Mouse (Mus musculus): Measurements from ENCODE around the gene Tcf7l1. TPM values are rescaled to one million over a fixed set of nuclear protein-coding genes. Genes with fewer than 3 reads are reported as not detected.

Gene Tcf7l1
- total and polyA plus RNA-seq, 2 experiments from 2014 or later: 3.1 to 5.8 TPM

GRCm38 (mm10) chr6:72631700-72632099, 157.4 kb downstream of the Tcf7l1 start:
- ATAC-seq (ENCODE audit: low FRiP score) (no peak; the same call in none of the 2 replicates), DNase-seq (ENCODE audit: low spot score) (no peak)
- Histone ChIP-seq H3K4me3 (ENCODE audit: low read depth, low read length) (no peak overlapping the region), H3K27ac (ENCODE audit: low read depth, low read length) (no peak overlapping the region), H3K9me3 (ENCODE audit: low read length) (no peaks in the 10 kb centered on the region), H3K9ac (replicated peaks; ENCODE audit: low read length, poor library complexity, severe bottlenecking) (no peak overlapping the region), H3K4me2 (ENCODE audit: low read depth, low read length, poor library complexity, severe bottlenecking) (no peak overlapping the region), H3K36me3 (ENCODE audit: insufficient read depth, low read length) (no peaks in the 10 kb centered on the region; the same call in 1 of the 2 replicates), H3K4me1 (ENCODE audit: insufficient read depth, low read length) (no peaks in the 10 kb centered on the region), H3K27me3 (ENCODE audit: insufficient read depth, low read length) (no peaks in the 10 kb centered on the region)
- TF ChIP-seq CTCF (IDR thresholded peaks at IDR 0.05): no peak
- 65% methylated on average over 6 of the region's 6 CpGs for WGBS

DNA sequence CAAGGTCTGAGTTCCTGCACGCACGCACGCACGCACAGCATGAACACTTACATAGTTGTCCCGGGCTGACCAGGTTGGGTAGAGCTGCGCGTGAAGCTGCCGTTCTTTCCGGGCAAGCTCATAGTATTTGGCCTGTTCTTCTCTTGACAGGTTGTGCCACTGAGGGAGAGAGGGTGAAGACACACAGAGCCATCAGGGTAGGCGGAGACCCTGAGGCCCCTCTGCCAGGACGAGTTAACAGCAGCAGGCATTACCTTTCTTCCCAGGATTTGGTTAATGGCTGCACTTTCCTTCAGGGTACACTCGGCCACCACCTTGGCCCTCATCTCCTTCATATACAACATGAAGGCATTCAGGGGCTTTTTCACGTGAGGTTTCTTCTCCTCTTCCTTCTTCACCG, 158.1 kb downstream of the Tcf7l1 start:
- no peak overlapping the region for H3K27ac ChIP-seq (ENCODE audit: low read depth, low read length)
- no peak for TF ChIP-seq CTCF (IDR thresholded peaks at IDR 0.05)
- no peak for DNase-seq (ENCODE audit: low spot score)
- 94% methylated on average over 14 of the region's 14 CpGs for WGBS
- ATAC-seq (ENCODE audit: low FRiP score): no peak
- H3K36me3 ChIP-seq (ENCODE audit: insufficient read depth, low read length): no peaks in the 10 kb centered on the region; the same call in 1 of the 2 replicates
- H3K4me1 ChIP-seq (ENCODE audit: insufficient read depth, low read length): no peaks in the 10 kb centered on the region
- H3K9ac ChIP-seq (replicated peaks; ENCODE audit: low read length, poor library complexity, severe bottlenecking): no peak overlapping the region
- no peaks in the 10 kb centered on the region for H3K9me3 ChIP-seq (ENCODE audit: low read length)
- no peak overlapping the region for H3K4me2 ChIP-seq (ENCODE audit: low read depth, low read length, poor library complexity, severe bottlenecking)
- H3K27me3 ChIP-seq (ENCODE audit: insufficient read depth, low read length): no peaks in the 10 kb centered on the region
- H3K4me3 ChIP-seq (ENCODE audit: low read depth, low read length): no peak overlapping the region

DNA sequence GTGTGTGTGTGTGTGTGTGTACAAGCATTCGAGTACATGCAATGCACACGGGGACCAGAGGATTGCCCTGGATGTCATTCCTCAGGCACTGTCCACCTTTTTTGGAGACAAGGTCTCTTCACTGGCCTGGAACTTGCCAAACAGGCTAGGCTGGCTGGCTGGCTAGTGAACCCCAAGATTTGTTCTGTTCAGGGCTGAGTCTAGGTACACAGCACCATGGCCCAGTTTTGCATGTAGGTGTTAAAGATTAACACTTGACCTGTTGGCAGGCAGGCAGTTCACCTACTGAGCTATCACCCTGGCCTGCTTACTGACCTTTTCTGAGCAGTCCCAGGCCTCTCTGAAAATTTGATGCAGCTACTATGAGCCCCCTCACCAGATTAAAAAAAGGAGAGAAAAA, 158.7 kb downstream of the Tcf7l1 start:
- Histone ChIP-seq H3K27me3 (ENCODE audit: insufficient read depth, low read length) (no peaks in the 10 kb centered on the region), H3K4me1 (ENCODE audit: insufficient read depth, low read length) (no peaks in the 10 kb centered on the region), H3K27ac (ENCODE audit: low read depth, low read length) (no peak overlapping the region), H3K9me3 (ENCODE audit: low read length) (no peaks in the 10 kb centered on the region), H3K36me3 (ENCODE audit: insufficient read depth, low read length) (no peaks in the 10 kb centered on the region; the same call in 1 of the 2 replicates), H3K4me3 (ENCODE audit: low read depth, low read length) (no peak overlapping the region), H3K4me2 (ENCODE audit: low read depth, low read length, poor library complexity, severe bottlenecking) (no peak overlapping the region), H3K9ac (replicated peaks; ENCODE audit: low read length, poor library complexity, severe bottlenecking) (no peak overlapping the region)
- no peak for ATAC-seq (ENCODE audit: low FRiP score)
- 97% methylated on average over 2 of the region's 2 CpGs for WGBS
- TF ChIP-seq CTCF (IDR thresholded peaks at IDR 0.05): no peak
- no peak for DNase-seq (ENCODE audit: low spot score)

- Histone ChIP-seq H3K27me3 (ENCODE audit: insufficient read depth, low read length) (no peaks in the 10 kb centered on the region), H3K4me2 (ENCODE audit: low read depth, low read length, poor library complexity, severe bottlenecking) (no peak overlapping the region), H3K9ac (replicated peaks; ENCODE audit: low read length, poor library complexity, severe bottlenecking) (no peak overlapping the region), H3K9me3 (ENCODE audit: low read length) (no peaks in the 10 kb centered on the region), H3K36me3 (ENCODE audit: insufficient read depth, low read length) (no peaks in the 10 kb centered on the region; the same call in 1 of the 2 replicates), H3K4me3 (ENCODE audit: low read depth, low read length) (no peak overlapping the region), H3K4me1 (ENCODE audit: insufficient read depth, low read length) (no peaks in the 10 kb centered on the region), H3K27ac (ENCODE audit: low read depth, low read length) (no peak overlapping the region)
- TF ChIP-seq CTCF (IDR thresholded peaks at IDR 0.05): no peak
- 90% methylated on average over 16 of the region's 16 CpGs for WGBS
- ATAC-seq (ENCODE audit: low FRiP score): no peak
- peak; percentile 25 for DNase-seq (ENCODE audit: low spot score)
Measured at GRCm38 (mm10) chr6:72627276-72627675, 161.8 kb downstream of the Tcf7l1 start.

- H3K9me3 ChIP-seq (ENCODE audit: low read length): no peaks in the 10 kb centered on the region
- no peak overlapping the region for H3K4me3 ChIP-seq (ENCODE audit: low read depth, low read length)
- no peak for TF ChIP-seq CTCF (IDR thresholded peaks at IDR 0.05)
- no peak overlapping the region for H3K9ac ChIP-seq (replicated peaks; ENCODE audit: low read length, poor library complexity, severe bottlenecking)
- H3K4me1 ChIP-seq (ENCODE audit: insufficient read depth, low read length): no peaks in the 10 kb centered on the region
- ATAC-seq (ENCODE audit: low FRiP score) (no peak), DNase-seq (ENCODE audit: low spot score) (no peak)
- H3K4me2 ChIP-seq (ENCODE audit: low read depth, low read length, poor library complexity, severe bottlenecking): no peak overlapping the region
- no peaks in the 10 kb centered on the region for H3K36me3 ChIP-seq (ENCODE audit: insufficient read depth, low read length)
- H3K27me3 ChIP-seq (ENCODE audit: insufficient read depth, low read length): no peaks in the 10 kb centered on the region
- WGBS: 89% methylated on average over 7 of the region's 7 CpGs
- H3K27ac ChIP-seq (ENCODE audit: low read depth, low read length): no peak overlapping the region
Measured at GRCm38 (mm10) chr6:72626391-72626790, 162.7 kb downstream of the Tcf7l1 start.

- Histone ChIP-seq H3K27me3 (ENCODE audit: insufficient read depth, low read length) (no peaks in the 10 kb centered on the region), H3K9me3 (ENCODE audit: low read length) (no peaks in the 10 kb centered on the region), H3K4me3 (ENCODE audit: low read depth, low read length) (no peak overlapping the region), H3K9ac (replicated peaks; ENCODE audit: low read length, poor library complexity, severe bottlenecking) (no peak overlapping the region), H3K4me1 (ENCODE audit: insufficient read depth, low read length) (no peaks in the 10 kb centered on the region), H3K27ac (ENCODE audit: low read depth, low read length) (no peak overlapping the region), H3K36me3 (ENCODE audit: insufficient read depth, low read length) (no peaks in the 10 kb centered on the region), H3K4me2 (ENCODE audit: low read depth, low read length, poor library complexity, severe bottlenecking) (no peak overlapping the region)
- WGBS: 93% methylated on average over 8 of the region's 8 CpGs
- no peak for ATAC-seq (ENCODE audit: low FRiP score)
- no peak for DNase-seq (ENCODE audit: low spot score)
- no peak for TF ChIP-seq CTCF (IDR thresholded peaks at IDR 0.05)
Measured at GRCm38 (mm10) chr6:72623661-72624402, 165.2 kb downstream of the Tcf7l1 start.

Data from midbrain, postnatal 0 days (tissue).